Mouse (Mus musculus): Measurements from ENCODE around the gene Cpa1. TPM values are rescaled to one million over a fixed set of nuclear protein-coding genes. Genes with fewer than 3 reads are reported as not detected.

The Cpa1 gene
- polyA plus RNA-seq, 1 experiment from 2014 or later, result 2.1 TPM

- Histone ChIP-seq H3K4me3 (peak within 1 kb of the TSS; percentile 58), H3K9ac (peak within 1 kb of the TSS; percentile 77), H3K27ac (replicated peaks) (peak within 1 kb of the TSS; percentile 85), H3K27me3 (replicated peaks) (no peaks in the 10 kb centered on the region), H3K4me1 (peaks cover 30% of the 10 kb centered on the region), H3K9me3 (no peaks in the 10 kb centered on the region), H3K4me2 (peak within 1 kb of the TSS; percentile 75), H3K36me3 (no peaks in the 10 kb centered on the region)
- under 1% methylated on average over 52 of the region's 52 CpGs for WGBS
- peak; percentile 89 for ATAC-seq (ENCODE audit: extremely low read depth, insufficient number of reproducible peaks, low FRiP score, low TSS enrichment)
Observed at GRCm38 (mm10) chr6:30693350-30693991, 54.5 kb downstream of the Cpa1 start, which contains the start of gene Cep41. Gene Cep41 (minus strand): TSS chr6:30693749.

- 50% methylated on average over 6 of the region's 6 CpGs for WGBS
- Histone ChIP-seq H3K9ac (peak overlapping the region; percentile 76), H3K27ac (replicated peaks) (peak overlapping the region; percentile 85; the same call in 1 of the 2 replicates)
Observed at GRCm38 (mm10) chr6:30694209-30694608, 55.2 kb downstream of the Cpa1 start.

More at GRCm38 (mm10) chr6:30694209-30694608, 55.2 kb downstream of the Cpa1 start:
- Histone ChIP-seq H3K4me3 (peak overlapping the region; percentile 58), H3K9me3 (no peaks in the 10 kb centered on the region), H3K27me3 (replicated peaks) (no peaks in the 10 kb centered on the region), H3K4me1 (peaks cover 31% of the 10 kb centered on the region), H3K36me3 (no peaks in the 10 kb centered on the region), H3K4me2 (peak overlapping the region; percentile 75)
- no peak for ATAC-seq (ENCODE audit: extremely low read depth, insufficient number of reproducible peaks, low FRiP score, low TSS enrichment)

Other genes with a start within 250 kb of the Cpa1 start
- 44.2 and 46.0 TPM in 2 replicates for gene Zc3hc1, start 248.2 kb upstream of the Cpa1 start, polyA plus RNA-seq (2015; fragmentation: Nextera tagmentation; extraction: Ambion mirVana)
- 16.6 and 19.0 TPM in 2 replicates for gene Klhdc10, start 237.3 kb upstream of the Cpa1 start, polyA plus RNA-seq (2015; fragmentation: Nextera tagmentation; extraction: Ambion mirVana)
- 24.2 and 25.6 TPM in 2 replicates for gene Tmem209, start 129.4 kb upstream of the Cpa1 start, polyA plus RNA-seq (2015; fragmentation: Nextera tagmentation; extraction: Ambion mirVana)
- gene Ssmem1, start 129.4 kb upstream of the Cpa1 start, polyA plus RNA-seq (2015; fragmentation: Nextera tagmentation; extraction: Ambion mirVana), result not detected in 2 replicates
- gene Cpa2, start 97.6 kb upstream of the Cpa1 start, polyA plus RNA-seq (2015; fragmentation: Nextera tagmentation; extraction: Ambion mirVana), result 4.6 and 6.9 TPM in 2 replicates
- 2.5 and 3.3 TPM in 2 replicates for gene Cpa4, start 70.8 kb upstream of the Cpa1 start, polyA plus RNA-seq (2015; fragmentation: Nextera tagmentation; extraction: Ambion mirVana)
- 0.90 and 0.97 TPM in 2 replicates for gene Cpa5, start 28.2 kb upstream of the Cpa1 start, polyA plus RNA-seq (2015; fragmentation: Nextera tagmentation; extraction: Ambion mirVana)
- 11.0 and 12.2 TPM in 2 replicates for gene Cep41, start 54.5 kb downstream of the Cpa1 start, polyA plus RNA-seq (2015; fragmentation: Nextera tagmentation; extraction: Ambion mirVana)
- 2,537 and 2,584 TPM in 2 replicates for gene Mest, start 84.3 kb downstream of the Cpa1 start, polyA plus RNA-seq (2015; fragmentation: Nextera tagmentation; extraction: Ambion mirVana)